Mouse (Mus musculus) cerebellum, adult 2 months (tissue): ENCODE results near the gene Serpinb12.

Source experiments
- CTCF ChIP-seq: fragments of 200-500 bp; IDR thresholded peaks from 2 replicates; pipeline ENCODE4 v1.5.1; 2011; ENCODE audit warnings: low read depth, mild to moderate bottlenecking, control low read depth, low read length, moderate library complexity, borderline replicate concordance; ENCODE audit not compliant: insufficient read depth
- POLR2A ChIP-seq: fragments of 200-500 bp; IDR thresholded peaks from 2 replicates; pipeline ENCODE4 v1.6.1; 2011; ENCODE audit warnings: low read length, control low read depth, borderline replicate concordance; ENCODE audit not compliant: insufficient read depth

GRCm38 (mm10) chr1:107001754-107002153 lies 67.5 kb downstream of the Serpinb12 start:
- no peak for TF ChIP-seq POLR2A
- TF ChIP-seq CTCF: no peak
